Mouse (Mus musculus) left cerebral cortex, postnatal 25 days (tissue): ENCODE measurements around the gene Eif4g3. TPM values are rescaled to one million over a fixed set of nuclear protein-coding genes. Genes with fewer than 3 reads are reported as not detected.

Experiments used
- DNase-seq, 2 experiments: peaks; one replicate each; pipeline ENCODE4 v3.0.0; 2022; ENCODE audit warnings: low spot score in 2 of 2, mixed read lengths in 1 of 2
- intact Hi-C: fragments of 180-260 bp; cut with DNase I; formaldehyde crosslinking; loops from one replicate; pipeline ENCODE4 v1.15.1; 2025
- total RNA-seq, 2 experiments: library from RNA; stranded (reverse); gene quantifications; 2 replicates each; pipeline ENCODE4 v1.2.3; 2021

Eif4g3 gene
- total RNA-seq, 2 experiments from 2014 or later: 164 to 178 TPM

- peak in 1 of 2 experiments; percentile 43 for DNase-seq
- intact Hi-C loops: no loop called here
These were observed 10.0 kb upstream of the Eif4g3 start for GRCm38 (mm10) chr4:137982869-137983268.

GRCm38 (mm10) chr4:137984212-137984611 lies 8.6 kb upstream of the Eif4g3 start:
- intact Hi-C loops: no loop called here
- peak in 1 of 2 experiments; percentile 2 for DNase-seq

- intact Hi-C loops: no loop called here
- no peak for DNase-seq
These were observed 8.1 kb upstream of the Eif4g3 start for GRCm38 (mm10) chr4:137984746-137985145.

- no peak for DNase-seq
- intact Hi-C loops: no loop called here
These were observed 3.4 kb upstream of the Eif4g3 start for GRCm38 (mm10) chr4:137989426-137989825.

- intact Hi-C loops: loop anchor here (10.0 kb wide), 1 partner anchor 114 kb away; no protein-coding TSS in a partner anchor
- DNase-seq: no peak
These were observed 2.4 kb upstream of the Eif4g3 start for GRCm38 (mm10) chr4:137990433-137990832.

- DNase-seq: no peak
- intact Hi-C loops: loop anchor here (10.0 kb wide), 1 partner anchor 114 kb away; no protein-coding TSS in a partner anchor
These were observed 1.6 kb upstream of the Eif4g3 start for GRCm38 (mm10) chr4:137991240-137991639.

GRCm38 (mm10) chr4:137993291-137993758 lies 503 bp downstream of the Eif4g3 start:
- DNase-seq: peak; percentile 99 to 100
- intact Hi-C loops: loop anchor here (10.0 kb wide), 1 partner anchor 111 kb away; no protein-coding TSS in a partner anchor

- DNase-seq: peak in 1 of 2 experiments; percentile 42
- intact Hi-C loops: loop anchor here (10.0 kb wide), 1 partner anchor 111 kb away; no protein-coding TSS in a partner anchor
These were observed 1.2 kb downstream of the Eif4g3 start for GRCm38 (mm10) chr4:137993821-137994561.

- no peak for DNase-seq
- intact Hi-C loops: loop anchor here (10.0 kb wide), 1 partner anchor 110 kb away; no protein-coding TSS in a partner anchor
These were observed 1.9 kb downstream of the Eif4g3 start for GRCm38 (mm10) chr4:137994562-137995336.

GRCm38 (mm10) chr4:137995399-137995798 lies 2.6 kb downstream of the Eif4g3 start:
- no peak for DNase-seq
- intact Hi-C loops: loop anchor here (10.0 kb wide), 1 partner anchor 109 kb away; no protein-coding TSS in a partner anchor

GRCm38 (mm10) chr4:137998232-137998631 lies 5.4 kb downstream of the Eif4g3 start:
- intact Hi-C loops: loop anchor here (10.0 kb wide), 1 partner anchor 107 kb away; no protein-coding TSS in a partner anchor
- DNase-seq: no peak

GRCm38 (mm10) chr4:138000682-138001081 lies 7.9 kb downstream of the Eif4g3 start:
- no peak for DNase-seq
- intact Hi-C loops: no loop called here

GRCm38 (mm10) chr4:138003909-138004610 lies 11.2 kb downstream of the Eif4g3 start:
- intact Hi-C loops: no loop called here
- DNase-seq: no peak

- intact Hi-C loops: no loop called here
- DNase-seq: no peak
These were observed 13.0 kb downstream of the Eif4g3 start for GRCm38 (mm10) chr4:138005781-138006180.

- intact Hi-C loops: no loop called here
- no peak for DNase-seq
These were observed 14.3 kb downstream of the Eif4g3 start for GRCm38 (mm10) chr4:138006951-138007613.

- DNase-seq: no peak
- intact Hi-C loops: no loop called here
These were observed 15.8 kb downstream of the Eif4g3 start for GRCm38 (mm10) chr4:138008646-138009045.

GRCm38 (mm10) chr4:138009786-138010502 lies 17.1 kb downstream of the Eif4g3 start:
- no peak for DNase-seq
- intact Hi-C loops: no loop called here

GRCm38 (mm10) chr4:138013723-138014479 lies 21.1 kb downstream of the Eif4g3 start:
- intact Hi-C loops: no loop called here

More at GRCm38 (mm10) chr4:138013723-138014479, 21.1 kb downstream of the Eif4g3 start:
- no peak for DNase-seq
